Mouse (Mus musculus) liver, adult 2 months (tissue): Measurements from ENCODE around the gene Rcor1. TPM values are rescaled to one million over a fixed set of nuclear protein-coding genes. Genes with fewer than 3 reads are reported as not detected.
A peak's percentile ranks its signal among the peaks of the same experiment; 100 is the strongest.

Experiments
- DNase-seq: peaks from one replicate; pipeline ENCODE4 v3.0.0-alpha.2; 2011; ENCODE audit warnings: low read depth, low spot score; ENCODE audit errors: extremely low read depth
- H3K27ac ChIP-seq: fragments of 200-500 bp; replicated peaks from 2 replicates; pipeline ENCODE4 v1.5.1; 2012; ENCODE audit warnings: low read depth, mild to moderate bottlenecking, control low read depth, inconsistent platforms, low read length; ENCODE audit not compliant: insufficient read depth
- H3K27me3 ChIP-seq: fragments of 200-500 bp; 2 replicates; pipeline ENCODE4 v1.6.1; 2012; ENCODE audit warnings: mild to moderate bottlenecking, moderate library complexity, low read length, inconsistent platforms; ENCODE audit not compliant: control insufficient read depth, insufficient read depth
- H3K36me3 ChIP-seq: fragments of 200-500 bp; 2 replicates; pipeline ENCODE4 v1.6.1; 2012; ENCODE audit warnings: low read length, inconsistent platforms; ENCODE audit not compliant: control insufficient read depth, insufficient read depth
- H3K4me1 ChIP-seq: fragments of 200-500 bp; 2 replicates; pipeline ENCODE4 v1.6.1; 2011; ENCODE audit warnings: low read length; ENCODE audit not compliant: control insufficient read depth, insufficient read depth
- H3K4me3 ChIP-seq: fragments of 200-500 bp; 2 replicates; pipeline ENCODE4 v1.5.1; 2011; ENCODE audit warnings: low read depth, mild to moderate bottlenecking, control low read depth, low read length, moderate library complexity; ENCODE audit not compliant: insufficient read depth
- H3K79me2 ChIP-seq: fragments of 200-500 bp; 2 replicates; pipeline ENCODE4 v1.6.1; 2012; ENCODE audit warnings: inconsistent platforms, mild to moderate bottlenecking, low read length, moderate library complexity; ENCODE audit not compliant: control insufficient read depth, insufficient read depth
- H3K9ac ChIP-seq: fragments of 200-500 bp; 2 replicates; pipeline ENCODE4 v1.6.1; 2012; ENCODE audit warnings: low read depth, mild to moderate bottlenecking, control low read depth, inconsistent platforms, low read length
- CTCF ChIP-seq: fragments of 200-500 bp; IDR thresholded peaks from 2 replicates; pipeline ENCODE4 v1.5.1; 2011; ENCODE audit warnings: low read depth, low read length, control low read depth
- POLR2A ChIP-seq: fragments of 200-500 bp; IDR thresholded peaks from 2 replicates; pipeline ENCODE4 v1.6.1; 2011; ENCODE audit warnings: low read length, control low read depth; ENCODE audit not compliant: insufficient read depth; ENCODE audit errors: extremely low read depth
- WGBS: fragments of 180-500 bp; shearing (Covaris S2); methylation state at CpG from one replicate; pipeline ENCODE4 v1.1.7; 2018; 5-methylcytosine and 5-hydroxymethylcytosine counted together
- polyA plus RNA-seq: library from polyadenylated mRNA; depleted of rRNA; stranded (reverse); fragments of >200 nt; gene quantifications from 2 replicates; pipeline ENCODE4 v1.2.3, GENCODE M21; 2012
- total RNA-seq: library from RNA; depleted of rRNA; stranded (reverse); fragments of >200 nt; gene quantifications from 2 replicates; pipeline ENCODE4 v1.2.3, GENCODE M21; 2014

Gene Rcor1
- total and polyA plus RNA-seq, 2 experiments: 4.4 to 5.3 TPM

DNA sequence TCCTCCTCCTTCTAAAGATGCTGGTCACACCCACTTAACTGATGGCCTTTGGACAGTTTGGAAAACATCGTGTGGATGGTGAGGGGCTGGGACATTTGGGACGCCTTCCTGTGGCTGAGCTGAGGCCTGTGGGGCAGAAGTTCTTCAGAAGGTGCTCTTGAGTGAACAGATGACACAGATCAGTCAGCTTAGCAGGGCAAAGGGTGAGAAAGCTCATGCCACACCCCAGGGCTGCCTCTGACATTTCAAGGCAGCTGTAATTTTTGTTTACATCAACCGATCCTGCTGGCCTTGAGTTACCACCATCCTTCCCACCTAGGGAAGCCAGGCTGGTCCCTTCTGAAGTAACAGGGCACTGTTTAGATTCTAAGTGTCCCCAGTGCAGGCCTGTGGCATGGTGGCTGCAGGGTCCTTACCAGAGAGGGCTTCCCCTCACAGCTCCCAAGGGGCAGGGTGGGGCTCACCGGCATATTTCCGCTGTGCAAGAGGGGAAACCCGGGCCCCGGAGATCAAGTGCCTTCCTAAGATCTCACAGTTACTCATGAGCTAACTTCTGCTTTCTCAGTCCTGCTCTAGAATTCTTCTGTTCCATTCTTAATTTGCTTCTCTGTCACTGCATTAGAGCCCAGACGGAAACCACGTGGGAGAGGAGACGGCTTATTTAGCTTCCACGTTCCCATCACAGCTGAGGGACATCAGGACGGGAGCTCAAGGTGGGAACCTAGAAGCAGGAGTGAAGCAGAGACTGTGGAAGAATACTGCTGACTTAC is 120.7 kb downstream of the Rcor1 start:
- TF ChIP-seq POLR2A (no peak), CTCF (no peak)
- WGBS: 67% methylated on average over 12 of the region's 12 CpGs
- Histone ChIP-seq H3K4me3 (no peak overlapping the region), H3K79me2 (no peaks in the 10 kb centered on the region), H3K4me1 (no peaks in the 10 kb centered on the region; the same call in 1 of the 2 replicates), H3K36me3 (no peaks in the 10 kb centered on the region), H3K9ac (no peak overlapping the region), H3K27ac (no peak overlapping the region), H3K27me3 (no peaks in the 10 kb centered on the region)
- peak; percentile 21 for DNase-seq

DNA sequence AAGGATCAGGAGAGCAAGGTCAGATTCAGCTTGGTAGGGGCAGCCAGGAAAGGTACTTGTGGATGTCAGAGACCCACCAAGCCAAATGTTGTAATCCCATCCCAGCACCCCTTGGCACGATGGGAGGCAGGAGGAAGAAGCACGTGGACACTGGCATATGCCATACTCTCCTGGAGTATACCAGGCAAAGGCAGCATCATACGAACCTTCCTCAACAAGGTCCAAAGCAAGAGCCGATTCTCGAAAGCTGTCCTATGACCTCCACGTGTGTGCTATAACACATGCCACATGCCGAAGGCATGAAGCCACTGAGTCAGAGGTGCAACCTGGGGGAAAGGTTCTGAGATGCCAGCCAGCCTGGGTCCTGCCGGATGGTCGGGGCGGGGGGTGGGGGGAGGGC is 121.7 kb downstream of the Rcor1 start:
- no peak overlapping the region for H3K27ac ChIP-seq
- H3K4me3 ChIP-seq: no peak overlapping the region
- no peaks in the 10 kb centered on the region; the same call in 1 of the 2 replicates for H3K4me1 ChIP-seq
- H3K27me3 ChIP-seq: no peaks in the 10 kb centered on the region
- no peak overlapping the region for H3K9ac ChIP-seq
- no peaks in the 10 kb centered on the region for H3K36me3 ChIP-seq
- no peaks in the 10 kb centered on the region for H3K79me2 ChIP-seq
- DNase-seq: no peak
- WGBS: 90% methylated on average over 10 of the region's 10 CpGs
- TF ChIP-seq POLR2A (no peak), CTCF (no peak)

DNA sequence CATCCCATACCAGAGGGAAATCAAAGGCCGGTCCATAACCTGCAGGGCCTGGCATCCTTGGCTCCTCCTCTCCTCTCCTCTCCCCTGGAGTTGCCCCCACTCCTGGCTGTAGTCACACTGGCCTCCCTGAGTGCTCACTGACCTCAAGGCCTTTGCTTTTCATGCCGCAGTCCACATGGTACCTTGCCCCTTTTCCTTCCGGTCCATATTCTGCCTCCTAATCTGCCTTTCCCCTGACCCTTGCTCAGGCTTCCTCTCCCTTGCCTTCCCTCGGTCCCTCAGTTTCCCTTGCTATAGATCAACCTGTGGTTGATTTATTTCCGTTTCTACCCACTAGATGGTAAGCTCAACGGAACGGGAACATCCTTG is 122.8 kb downstream of the Rcor1 start:
- H3K4me3 ChIP-seq: no peak overlapping the region
- H3K27ac ChIP-seq: no peak overlapping the region
- no peak overlapping the region for H3K9ac ChIP-seq
- H3K4me1 ChIP-seq: no peaks in the 10 kb centered on the region; the same call in 1 of the 2 replicates
- WGBS: 51% methylated on average over 7 of the region's 7 CpGs
- no peak for DNase-seq
- TF ChIP-seq POLR2A (no peak), CTCF (no peak)
- no peaks in the 10 kb centered on the region for H3K27me3 ChIP-seq
- H3K79me2 ChIP-seq: no peaks in the 10 kb centered on the region
- no peaks in the 10 kb centered on the region for H3K36me3 ChIP-seq

DNA sequence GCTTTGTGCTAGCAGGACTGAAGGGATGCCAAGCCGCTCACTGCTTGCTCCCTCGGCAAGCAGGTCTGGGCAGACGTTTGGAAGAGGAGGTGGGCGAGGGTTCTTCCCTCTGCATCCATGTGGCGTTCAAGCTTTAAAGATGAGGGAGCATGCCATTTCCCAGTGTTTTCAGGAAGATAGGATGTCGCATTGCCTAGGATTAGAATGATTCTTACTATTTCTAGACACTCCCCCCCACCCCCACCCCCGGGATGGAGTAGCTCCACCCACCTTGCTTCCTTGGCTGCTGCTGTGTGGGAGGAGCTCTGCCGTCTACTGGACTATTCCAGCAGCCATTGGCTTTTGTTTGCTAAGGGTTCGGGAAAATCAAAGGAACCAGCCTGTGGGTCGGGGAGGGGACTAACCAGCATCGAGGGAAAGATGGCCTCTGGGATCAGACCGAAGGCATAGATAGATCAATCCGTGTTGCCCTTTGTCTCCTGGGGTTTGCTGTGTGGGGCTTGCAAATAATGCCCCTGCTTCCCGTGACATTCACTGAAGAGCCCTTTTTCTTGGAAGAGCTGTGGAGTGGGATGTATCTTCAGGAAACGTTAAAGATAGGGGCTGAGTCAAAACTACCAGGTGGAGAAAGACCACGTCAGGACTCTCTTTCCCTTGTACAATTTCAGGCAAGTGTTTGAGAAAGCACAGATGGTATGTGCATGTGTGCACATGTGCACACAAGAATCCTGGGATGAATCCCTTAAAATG is 123.3 kb downstream of the Rcor1 start:
- WGBS: 30% methylated on average over 16 of the region's 16 CpGs
- H3K79me2 ChIP-seq: no peaks in the 10 kb centered on the region
- TF ChIP-seq POLR2A: no peak
- TF ChIP-seq CTCF: no peak
- no peaks in the 10 kb centered on the region for H3K27me3 ChIP-seq
- no peak for DNase-seq
- H3K36me3 ChIP-seq: no peaks in the 10 kb centered on the region
- H3K4me1 ChIP-seq: no peaks in the 10 kb centered on the region; the same call in 1 of the 2 replicates
- no peak overlapping the region for H3K9ac ChIP-seq
- H3K27ac ChIP-seq: no peak overlapping the region
- no peak overlapping the region for H3K4me3 ChIP-seq

DNA sequence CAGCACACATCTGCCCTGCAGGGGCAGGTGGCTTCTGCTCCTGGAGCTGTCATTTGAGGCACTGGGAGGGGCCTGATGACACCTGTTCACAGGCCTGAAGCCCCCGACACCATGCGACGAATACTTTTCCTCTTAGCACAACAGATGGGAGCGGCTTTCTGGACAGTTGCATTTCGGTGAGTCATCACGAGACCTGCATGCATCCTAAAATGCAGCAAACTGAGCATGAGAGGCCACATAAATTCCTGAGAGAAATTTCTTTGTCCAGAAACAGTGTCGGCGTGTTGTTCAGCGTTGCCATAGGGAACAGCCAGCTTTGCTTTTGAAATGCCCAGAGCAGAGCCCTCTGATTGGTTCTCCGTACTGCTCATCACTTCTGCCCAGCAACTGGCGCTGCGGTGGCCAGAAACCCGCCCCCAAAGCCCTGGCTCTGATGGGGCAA is 125.2 kb downstream of the Rcor1 start:
- peaks cover 1% of the 10 kb centered on the region; the same call in 1 of the 2 replicates for H3K79me2 ChIP-seq
- H3K36me3 ChIP-seq: no peaks in the 10 kb centered on the region
- H3K4me1 ChIP-seq: no peaks in the 10 kb centered on the region; the same call in 1 of the 2 replicates
- no peak overlapping the region; the same call in 1 of the 2 replicates for H3K4me3 ChIP-seq
- TF ChIP-seq POLR2A: no peak
- TF ChIP-seq CTCF: no peak
- H3K9ac ChIP-seq: no peak overlapping the region
- peak; percentile 85 for DNase-seq
- no peaks in the 10 kb centered on the region for H3K27me3 ChIP-seq
- no peak overlapping the region for H3K27ac ChIP-seq
- WGBS: 12% methylated on average over 13 of the region's 13 CpGs
